Mouse (Mus musculus): ENCODE data around the gene 2310079G19Rik. TPM values are rescaled to one million over a fixed set of nuclear protein-coding genes. Genes with fewer than 3 reads are reported as not detected.

The 2310079G19Rik gene
- polyA plus RNA-seq (2015; fragmentation: Nextera tagmentation; extraction: Ambion mirVana): not detected in 2 replicates

GRCm38 (mm10) chr16:88627566-88627965, at the start of gene 2310079G19Rik:
2310079G19Rik (minus strand) TSS chr16:88627666.
- WGBS: 89% methylated on average over 4 of the region's 4 CpGs
- Histone ChIP-seq H3K4me2 (ENCODE audit: low read depth, low read length) (no peak within 1 kb of the TSS), H3K9me3 (ENCODE audit: control insufficient read depth, low read length) (no peaks in the 10 kb centered on the region), H3K9ac (ENCODE audit: low read length) (no peak within 1 kb of the TSS), H3K36me3 (ENCODE audit: control insufficient read depth, insufficient read depth, low read length) (no peaks in the 10 kb centered on the region), H3K4me3 (ENCODE audit: low read length) (no peak within 1 kb of the TSS), H3K27me3 (ENCODE audit: control insufficient read depth, insufficient read depth, low read depth, low read length) (peaks cover under 1% of the 10 kb centered on the region; the same call in 1 of the 2 replicates), H3K27ac (ENCODE audit: low read length) (no peak within 1 kb of the TSS), H3K4me1 (replicated peaks; ENCODE audit: control insufficient read depth, insufficient read depth, low read length) (no peaks in the 10 kb centered on the region)
- no peak for ATAC-seq (ENCODE audit: low read depth)

GRCm38 (mm10) chr16:88671571-88671970, 44.1 kb upstream of the 2310079G19Rik start, which contains the start of gene Krtap27-1:
Krtap27-1 (minus strand) TSS chr16:88671671.
- H3K9ac ChIP-seq (ENCODE audit: low read length): no peak within 1 kb of the TSS
- H3K27me3 ChIP-seq (ENCODE audit: control insufficient read depth, insufficient read depth, low read depth, low read length): no peaks in the 10 kb centered on the region
- no peak within 1 kb of the TSS for H3K4me3 ChIP-seq (ENCODE audit: low read length)
- no peaks in the 10 kb centered on the region for H3K4me1 ChIP-seq (replicated peaks; ENCODE audit: control insufficient read depth, insufficient read depth, low read length)
- H3K36me3 ChIP-seq (ENCODE audit: control insufficient read depth, insufficient read depth, low read length): no peaks in the 10 kb centered on the region
- no peaks in the 10 kb centered on the region for H3K9me3 ChIP-seq (ENCODE audit: control insufficient read depth, low read length)
- H3K4me2 ChIP-seq (ENCODE audit: low read depth, low read length): no peak within 1 kb of the TSS
- WGBS: 87% methylated on average over 4 of the region's 4 CpGs
- ATAC-seq (ENCODE audit: low read depth): no peak
- H3K27ac ChIP-seq (ENCODE audit: low read length): no peak within 1 kb of the TSS

GRCm38 (mm10) chr16:88657426-88657825, 30.0 kb upstream of the 2310079G19Rik start:
- no peak overlapping the region for H3K9ac ChIP-seq (ENCODE audit: low read length)
- no peaks in the 10 kb centered on the region for H3K36me3 ChIP-seq (ENCODE audit: control insufficient read depth, insufficient read depth, low read length)
- 40% methylated on average over 1 of the region's 1 CpGs for WGBS
- H3K9me3 ChIP-seq (ENCODE audit: control insufficient read depth, low read length): no peaks in the 10 kb centered on the region
- no peaks in the 10 kb centered on the region for H3K27me3 ChIP-seq (ENCODE audit: control insufficient read depth, insufficient read depth, low read depth, low read length)
- H3K4me1 ChIP-seq (replicated peaks; ENCODE audit: control insufficient read depth, insufficient read depth, low read length): no peaks in the 10 kb centered on the region
- H3K4me2 ChIP-seq (ENCODE audit: low read depth, low read length): no peak overlapping the region
- no peak overlapping the region for H3K4me3 ChIP-seq (ENCODE audit: low read length)
- no peak overlapping the region for H3K27ac ChIP-seq (ENCODE audit: low read length)
- ATAC-seq (ENCODE audit: low read depth): no peak

- H3K4me2 ChIP-seq (ENCODE audit: low read depth, low read length): no peak overlapping the region
- H3K4me3 ChIP-seq (ENCODE audit: low read length): no peak overlapping the region
- H3K9ac ChIP-seq (ENCODE audit: low read length): no peak overlapping the region
- no peaks in the 10 kb centered on the region for H3K36me3 ChIP-seq (ENCODE audit: control insufficient read depth, insufficient read depth, low read length)
- no peak for ATAC-seq (ENCODE audit: low read depth)
- no peaks in the 10 kb centered on the region for H3K9me3 ChIP-seq (ENCODE audit: control insufficient read depth, low read length)
- WGBS: 49% methylated on average over 2 of the region's 2 CpGs
- no peaks in the 10 kb centered on the region for H3K4me1 ChIP-seq (replicated peaks; ENCODE audit: control insufficient read depth, insufficient read depth, low read length)
- no peak overlapping the region for H3K27ac ChIP-seq (ENCODE audit: low read length)
- H3K27me3 ChIP-seq (ENCODE audit: control insufficient read depth, insufficient read depth, low read depth, low read length): no peaks in the 10 kb centered on the region
Observed at GRCm38 (mm10) chr16:88651952-88652351, 24.5 kb upstream of the 2310079G19Rik start.

- Histone ChIP-seq H3K36me3 (ENCODE audit: control insufficient read depth, insufficient read depth, low read length) (no peaks in the 10 kb centered on the region), H3K27ac (ENCODE audit: low read length) (no peak overlapping the region), H3K4me2 (ENCODE audit: low read depth, low read length) (no peak overlapping the region), H3K9me3 (ENCODE audit: control insufficient read depth, low read length) (no peaks in the 10 kb centered on the region), H3K4me1 (replicated peaks; ENCODE audit: control insufficient read depth, insufficient read depth, low read length) (no peaks in the 10 kb centered on the region), H3K4me3 (ENCODE audit: low read length) (no peak overlapping the region), H3K9ac (ENCODE audit: low read length) (no peak overlapping the region), H3K27me3 (ENCODE audit: control insufficient read depth, insufficient read depth, low read depth, low read length) (no peaks in the 10 kb centered on the region)
- no peak for ATAC-seq (ENCODE audit: low read depth)
- WGBS: 53% methylated on average over 1 of the region's 1 CpGs
Observed at GRCm38 (mm10) chr16:88651082-88651481, 23.6 kb upstream of the 2310079G19Rik start.

GRCm38 (mm10) chr16:88647358-88647846, 19.9 kb upstream of the 2310079G19Rik start, which contains the start of gene Krtap26-1:
Krtap26-1 (minus strand) TSS chr16:88647796.
- H3K27ac ChIP-seq (ENCODE audit: low read length): no peak within 1 kb of the TSS
- H3K4me1 ChIP-seq (replicated peaks; ENCODE audit: control insufficient read depth, insufficient read depth, low read length): no peaks in the 10 kb centered on the region
- no peak for ATAC-seq (ENCODE audit: low read depth)
- WGBS: 85% methylated on average over 10 of the region's 10 CpGs
- H3K36me3 ChIP-seq (ENCODE audit: control insufficient read depth, insufficient read depth, low read length): no peaks in the 10 kb centered on the region
- H3K4me2 ChIP-seq (ENCODE audit: low read depth, low read length): no peak within 1 kb of the TSS
- H3K9me3 ChIP-seq (ENCODE audit: control insufficient read depth, low read length): no peaks in the 10 kb centered on the region
- no peak within 1 kb of the TSS for H3K9ac ChIP-seq (ENCODE audit: low read length)
- H3K27me3 ChIP-seq (ENCODE audit: control insufficient read depth, insufficient read depth, low read depth, low read length): no peaks in the 10 kb centered on the region
- no peak within 1 kb of the TSS for H3K4me3 ChIP-seq (ENCODE audit: low read length)

GRCm38 (mm10) chr16:88646366-88647111, 19.1 kb upstream of the 2310079G19Rik start:
- H3K4me1 ChIP-seq (replicated peaks; ENCODE audit: control insufficient read depth, insufficient read depth, low read length): no peaks in the 10 kb centered on the region
- H3K27me3 ChIP-seq (ENCODE audit: control insufficient read depth, insufficient read depth, low read depth, low read length): no peaks in the 10 kb centered on the region
- no peak overlapping the region for H3K4me2 ChIP-seq (ENCODE audit: low read depth, low read length)
- no peaks in the 10 kb centered on the region for H3K36me3 ChIP-seq (ENCODE audit: control insufficient read depth, insufficient read depth, low read length)
- no peak overlapping the region for H3K4me3 ChIP-seq (ENCODE audit: low read length)
- no peak for ATAC-seq (ENCODE audit: low read depth)
- 70% methylated on average over 8 of the region's 8 CpGs for WGBS
- no peaks in the 10 kb centered on the region for H3K9me3 ChIP-seq (ENCODE audit: control insufficient read depth, low read length)
- H3K27ac ChIP-seq (ENCODE audit: low read length): no peak overlapping the region
- H3K9ac ChIP-seq (ENCODE audit: low read length): no peak overlapping the region

GRCm38 (mm10) chr16:88640053-88640452, 12.6 kb upstream of the 2310079G19Rik start:
- H3K4me3 ChIP-seq (ENCODE audit: low read length): no peak overlapping the region
- no peaks in the 10 kb centered on the region for H3K4me1 ChIP-seq (replicated peaks; ENCODE audit: control insufficient read depth, insufficient read depth, low read length)
- no peaks in the 10 kb centered on the region for H3K27me3 ChIP-seq (ENCODE audit: control insufficient read depth, insufficient read depth, low read depth, low read length)
- no peaks in the 10 kb centered on the region for H3K9me3 ChIP-seq (ENCODE audit: control insufficient read depth, low read length)
- WGBS: 65% methylated on average over 3 of the region's 3 CpGs
- H3K9ac ChIP-seq (ENCODE audit: low read length): no peak overlapping the region
- H3K4me2 ChIP-seq (ENCODE audit: low read depth, low read length): no peak overlapping the region
- no peak for ATAC-seq (ENCODE audit: low read depth)
- H3K36me3 ChIP-seq (ENCODE audit: control insufficient read depth, insufficient read depth, low read length): no peaks in the 10 kb centered on the region
- H3K27ac ChIP-seq (ENCODE audit: low read length): no peak overlapping the region

- H3K9ac ChIP-seq (ENCODE audit: low read length): no peak overlapping the region
- no peak for ATAC-seq (ENCODE audit: low read depth)
- no peak overlapping the region for H3K4me3 ChIP-seq (ENCODE audit: low read length)
- 35% methylated on average over 4 of the region's 4 CpGs for WGBS
- H3K27me3 ChIP-seq (ENCODE audit: control insufficient read depth, insufficient read depth, low read depth, low read length): no peaks in the 10 kb centered on the region
- H3K36me3 ChIP-seq (ENCODE audit: control insufficient read depth, insufficient read depth, low read length): no peaks in the 10 kb centered on the region
- H3K27ac ChIP-seq (ENCODE audit: low read length): no peak overlapping the region
- no peaks in the 10 kb centered on the region for H3K4me1 ChIP-seq (replicated peaks; ENCODE audit: control insufficient read depth, insufficient read depth, low read length)
- H3K4me2 ChIP-seq (ENCODE audit: low read depth, low read length): no peak overlapping the region
- no peaks in the 10 kb centered on the region for H3K9me3 ChIP-seq (ENCODE audit: control insufficient read depth, low read length)
Observed at GRCm38 (mm10) chr16:88635142-88635541, 7.7 kb upstream of the 2310079G19Rik start.
